Mouse (Mus musculus) liver (tissue): ENCODE data around the gene Zfp827.
A peak's percentile ranks its signal among the peaks of the same experiment; 100 is the strongest.

Experiments
- DNase-seq: peaks from one replicate; pipeline ENCODE4 v3.0.0-alpha.2; 2020; ENCODE audit warnings: mixed read lengths

Zfp827 gene

GRCm38 (mm10) chr8:79027977-79028487 is at the start of gene Zfp827:
Gene Zfp827, plus strand, starts transcription at chr8:79028437.
- peak; percentile 67 for DNase-seq

GRCm38 (mm10) chr8:79004341-79004740 is 23.9 kb upstream of the Zfp827 start:
- DNase-seq, result no peak

- DNase-seq, result no peak
Measured at GRCm38 (mm10) chr8:79015061-79015460, 13.2 kb upstream of the Zfp827 start.

- no peak for DNase-seq
Measured at GRCm38 (mm10) chr8:79016076-79016475, 12.2 kb upstream of the Zfp827 start.

GRCm38 (mm10) chr8:79016583-79016982 is 11.7 kb upstream of the Zfp827 start:
- no peak for DNase-seq

GRCm38 (mm10) chr8:79023922-79024321 is 4.3 kb upstream of the Zfp827 start:
- no peak for DNase-seq

GRCm38 (mm10) chr8:79027319-79027718 is 918 bp upstream of the Zfp827 start:
- no peak for DNase-seq

GRCm38 (mm10) chr8:79028541-79029395 is 531 bp downstream of the Zfp827 start:
- no peak for DNase-seq

GRCm38 (mm10) chr8:79029396-79030325 is 1.4 kb downstream of the Zfp827 start:
- DNase-seq, result peak; percentile 70

GRCm38 (mm10) chr8:79030326-79031265 is 2.4 kb downstream of the Zfp827 start:
- DNase-seq, result peak; percentile 66

- DNase-seq, result no peak
Measured at GRCm38 (mm10) chr8:79037532-79037931, 9.3 kb downstream of the Zfp827 start.

GRCm38 (mm10) chr8:79037991-79038390 is 9.8 kb downstream of the Zfp827 start:
- DNase-seq, result no peak

GRCm38 (mm10) chr8:79041429-79041828 is 13.2 kb downstream of the Zfp827 start:
- no peak for DNase-seq

GRCm38 (mm10) chr8:79042252-79042651 is 14.0 kb downstream of the Zfp827 start:
- DNase-seq, result no peak

GRCm38 (mm10) chr8:79044673-79045072 is 16.4 kb downstream of the Zfp827 start:
- DNase-seq, result no peak

- no peak for DNase-seq
Measured at GRCm38 (mm10) chr8:79046659-79047058, 18.4 kb downstream of the Zfp827 start.

- no peak for DNase-seq
Measured at GRCm38 (mm10) chr8:79048388-79049005, 20.3 kb downstream of the Zfp827 start.

GRCm38 (mm10) chr8:79054222-79054621 is 26.0 kb downstream of the Zfp827 start:
- DNase-seq, result no peak

GRCm38 (mm10) chr8:79057179-79057578 is 28.9 kb downstream of the Zfp827 start:
- DNase-seq, result no peak

GRCm38 (mm10) chr8:79059361-79059760 is 31.1 kb downstream of the Zfp827 start:
- DNase-seq, result no peak

- no peak for DNase-seq
Measured at GRCm38 (mm10) chr8:79060013-79060609, 31.9 kb downstream of the Zfp827 start.
